Mouse (Mus musculus): ENCODE measurements around the gene Ak1. TPM values are rescaled to one million over a fixed set of nuclear protein-coding genes. Genes with fewer than 3 reads are reported as not detected.

Gene Ak1
- polyA plus RNA-seq, 1 experiment from 2014 or later: 42.0 TPM

DNA sequence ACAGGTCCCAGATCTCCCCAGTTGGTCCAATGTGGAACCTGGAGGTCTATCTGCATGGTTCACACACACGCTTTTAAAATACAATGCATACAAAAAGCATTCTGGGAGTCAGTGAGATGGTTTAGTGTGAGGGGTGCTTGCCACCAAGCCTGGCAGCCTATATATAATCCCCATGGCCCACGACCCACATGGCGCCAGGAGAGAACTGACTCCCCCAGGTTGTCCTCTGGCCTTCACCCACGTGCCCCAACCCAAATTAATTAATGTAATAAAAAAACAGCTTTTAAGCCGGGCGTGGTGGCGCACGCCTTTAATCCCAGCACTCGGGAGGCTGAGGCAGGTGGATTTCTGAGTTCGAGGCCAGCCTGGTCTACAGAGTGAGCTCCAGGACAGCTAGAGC lies 62.1 kb downstream of the Ak1 start:
- H3K36me3 ChIP-seq: peaks cover 77% of the 10 kb centered on the region
- no peaks in the 10 kb centered on the region for H3K9me3 ChIP-seq
- no peak overlapping the region for H3K4me3 ChIP-seq
- no peak overlapping the region for H3K27ac ChIP-seq
- no peak overlapping the region for H3K4me2 ChIP-seq (replicated peaks)
- peaks cover 28% of the 10 kb centered on the region for H3K4me1 ChIP-seq
- no peak for ATAC-seq (ENCODE audit: low FRiP score, low read depth)
- 92% methylated on average over 10 of the region's 10 CpGs for WGBS
- no peaks in the 10 kb centered on the region for H3K27me3 ChIP-seq
- no peak overlapping the region for H3K9ac ChIP-seq

MicroRNAs encoded within 50 kb of the gene (microRNA counts, 519-probe panel; counts per million panel counts)
- microRNA mmu-miR-1954: not detected

Small RNA genes within 50 kb of the gene (microRNA-seq; reads per million reads assigned to microRNA genes)
- gene Gm47291 (not detected), gene Mir1954 (not detected)

Other genes starting within 250 kb of the Ak1 start
- gene 1110008P14Rik, start 239.8 kb upstream of the Ak1 start, polyA plus RNA-seq (2015; fragmentation: Nextera tagmentation; extraction: Ambion mirVana): 45.8 and 48.7 TPM in 2 replicates
- gene Lcn2, start 233.5 kb upstream of the Ak1 start, polyA plus RNA-seq (2015; fragmentation: Nextera tagmentation; extraction: Ambion mirVana): 0.27 and 0.36 TPM in 2 replicates
- 29.8 and 30.1 TPM in 2 replicates for gene Ptges2, start 225.9 kb upstream of the Ak1 start, polyA plus RNA-seq (2015; fragmentation: Nextera tagmentation; extraction: Ambion mirVana)
- gene Naif1, start 171.3 kb upstream of the Ak1 start, polyA plus RNA-seq (2015; fragmentation: Nextera tagmentation; extraction: Ambion mirVana): 5.7 and 5.9 TPM in 2 replicates
- 22.8 and 22.9 TPM in 2 replicates for gene Slc25a25, start 170.3 kb upstream of the Ak1 start, polyA plus RNA-seq (2015; fragmentation: Nextera tagmentation; extraction: Ambion mirVana)
- gene Fam102a, start 86.4 kb upstream of the Ak1 start, polyA plus RNA-seq (2015; fragmentation: Nextera tagmentation; extraction: Ambion mirVana): 10.4 and 10.9 TPM in 2 replicates
- 111 and 118 TPM in 2 replicates for gene Dpm2, start 50.9 kb upstream of the Ak1 start, polyA plus RNA-seq (2015; fragmentation: Nextera tagmentation; extraction: Ambion mirVana)
- 1.8 and 2.5 TPM in 2 replicates for gene Pip5kl1, start 47.0 kb upstream of the Ak1 start, polyA plus RNA-seq (2015; fragmentation: Nextera tagmentation; extraction: Ambion mirVana)
- gene 9430097D07Rik, start 46.1 kb upstream of the Ak1 start, polyA plus RNA-seq (2015; fragmentation: Nextera tagmentation; extraction: Ambion mirVana): 0.19 and 0.23 TPM in 2 replicates
- 37.2 and 39.5 TPM in 2 replicates for gene St6galnac4, start 34.7 kb upstream of the Ak1 start, polyA plus RNA-seq (2015; fragmentation: Nextera tagmentation; extraction: Ambion mirVana)
- gene St6galnac6, start 22.0 kb upstream of the Ak1 start, polyA plus RNA-seq (2015; fragmentation: Nextera tagmentation; extraction: Ambion mirVana): 29.5 and 29.7 TPM in 2 replicates
- 43.5 and 45.6 TPM in 2 replicates for gene Eng, start 24.8 kb downstream of the Ak1 start, polyA plus RNA-seq (2015; fragmentation: Nextera tagmentation; extraction: Ambion mirVana)
- 34.3 and 35.4 TPM in 2 replicates for gene Fpgs, start 82.4 kb downstream of the Ak1 start, polyA plus RNA-seq (2015; fragmentation: Nextera tagmentation; extraction: Ambion mirVana)
- gene Cdk9, start 91.3 kb downstream of the Ak1 start, polyA plus RNA-seq (2015; fragmentation: Nextera tagmentation; extraction: Ambion mirVana): 106 and 112 TPM in 2 replicates
- gene Sh2d3c, start 99.3 kb downstream of the Ak1 start, polyA plus RNA-seq (2015; fragmentation: Nextera tagmentation; extraction: Ambion mirVana): 21.2 and 22.9 TPM in 2 replicates
- 0.51 TPM in 1 of 2 replicates, not detected in the other for gene 6330409D20Rik, start 119.3 kb downstream of the Ak1 start, polyA plus RNA-seq (2015; fragmentation: Nextera tagmentation; extraction: Ambion mirVana)
- 72.7 and 74.5 TPM in 2 replicates for gene Tor2a, start 135.5 kb downstream of the Ak1 start, polyA plus RNA-seq (2015; fragmentation: Nextera tagmentation; extraction: Ambion mirVana)
- gene Ttc16, start 153.9 kb downstream of the Ak1 start, polyA plus RNA-seq (2015; fragmentation: Nextera tagmentation; extraction: Ambion mirVana): 0.37 and 0.61 TPM in 2 replicates
- gene Ptrh1, start 154.0 kb downstream of the Ak1 start, polyA plus RNA-seq (2015; fragmentation: Nextera tagmentation; extraction: Ambion mirVana): 5.2 and 6.7 TPM in 2 replicates
- 1.3 TPM in 2 replicates for gene Cfap157, start 162.7 kb downstream of the Ak1 start, polyA plus RNA-seq (2015; fragmentation: Nextera tagmentation; extraction: Ambion mirVana)
- gene Stxbp1, start 225.5 kb downstream of the Ak1 start, polyA plus RNA-seq (2015; fragmentation: Nextera tagmentation; extraction: Ambion mirVana): 20.8 and 20.9 TPM in 2 replicates